Mouse (Mus musculus): ENCODE measurements at regions not wholly inside any gene's neighbourhood (a gene's known extent, or its start where the extent isn't known, plus 50 kb on each side); places are given as distances from the start of the nearest gene placed in this dataset.

DNA sequence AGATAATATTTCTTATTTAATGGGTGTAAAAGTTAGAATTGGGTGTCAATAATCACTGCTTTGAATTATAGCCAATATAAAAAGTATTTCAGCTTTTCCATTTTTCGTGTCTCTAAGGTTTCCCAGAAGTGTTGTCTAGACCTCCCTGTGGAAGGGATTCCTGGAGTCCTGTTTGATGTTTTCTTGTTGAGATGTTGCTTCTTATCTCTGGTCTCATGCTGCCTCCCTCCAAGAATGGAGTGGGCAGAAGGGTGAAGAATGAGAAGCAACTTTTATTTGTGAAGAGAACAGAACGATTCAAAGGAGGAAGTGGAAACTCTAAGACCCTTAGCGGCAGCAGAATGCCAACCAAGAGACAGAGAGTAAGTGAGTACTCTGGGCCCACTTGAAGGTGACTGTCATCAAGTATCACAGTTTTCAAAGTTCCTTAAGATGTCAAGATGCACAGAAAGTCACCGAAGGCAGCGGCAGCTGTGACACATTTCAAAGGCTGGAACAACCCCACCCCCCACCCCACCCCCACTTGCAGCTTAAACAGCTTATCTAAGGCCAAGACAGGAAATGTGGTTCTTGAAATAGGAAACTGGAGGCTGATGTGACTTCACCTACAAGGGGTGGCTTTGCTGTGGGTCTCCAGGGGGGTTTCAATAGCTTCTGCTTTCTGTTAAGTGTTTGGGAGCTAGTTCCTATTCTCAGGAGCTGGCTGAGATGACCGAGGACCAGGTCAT is 218.6 kb upstream of the Rasa1 start:
- TF ChIP-seq FOSL1 (IDR thresholded peaks at IDR 0.05; ENCODE audit: insufficient read depth, low read length, poor library complexity, severe bottlenecking) (no peak), MAX (IDR thresholded peaks at IDR 0.05) (no peak), MYOG (IDR thresholded peaks at IDR 0.05; ENCODE audit: control insufficient read depth, extremely low read depth, insufficient read length) (no peak), USF1 (IDR thresholded peaks at IDR 0.05; ENCODE audit: low read depth) (no peak), CEBPB (IDR thresholded peaks at IDR 0.05; ENCODE audit: low read depth) (no peak)
- no peaks in the 10 kb centered on the region for H3K79me2 ChIP-seq (ENCODE audit: control insufficient read depth, insufficient read depth)
- H3K79me3 ChIP-seq (ENCODE audit: low read depth) = no peaks in the 10 kb centered on the region
- H3K27me3 ChIP-seq (ENCODE audit: control insufficient read depth, insufficient read depth, insufficient read length) = no peaks in the 10 kb centered on the region
- H3K4me3 ChIP-seq (ENCODE audit: insufficient read depth, poor library complexity, severe bottlenecking) = no peak overlapping the region
- H3ac ChIP-seq (ENCODE audit: control insufficient read depth, insufficient read length, low read depth) = no peak overlapping the region
- no peaks in the 10 kb centered on the region for H3K36me3 ChIP-seq (ENCODE audit: control insufficient read depth, insufficient read depth)

DNA sequence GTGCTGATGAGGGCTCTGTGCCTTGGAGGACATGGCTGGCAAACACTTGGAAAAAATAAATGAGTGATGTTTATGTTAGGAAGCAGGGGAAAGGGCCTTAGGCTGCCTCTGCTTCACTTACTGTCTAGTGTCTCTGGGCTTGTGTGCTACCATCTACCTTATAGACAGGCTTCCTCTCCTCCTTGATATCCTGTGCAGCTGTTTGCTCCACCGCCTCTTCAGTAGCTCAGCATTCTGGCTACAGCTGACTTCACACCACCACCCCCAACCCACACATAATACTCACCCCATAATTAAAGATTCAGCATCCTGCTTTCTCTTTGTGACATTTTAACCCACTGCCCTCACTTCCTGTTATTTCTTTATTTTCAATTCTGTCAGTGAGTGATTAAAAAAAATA is 217.9 kb upstream of the Rasa1 start:
- H3K36me3 ChIP-seq (ENCODE audit: control insufficient read depth, insufficient read depth) = no peaks in the 10 kb centered on the region
- H3K79me3 ChIP-seq (ENCODE audit: low read depth) = no peaks in the 10 kb centered on the region
- H3K79me2 ChIP-seq (ENCODE audit: control insufficient read depth, insufficient read depth) = no peaks in the 10 kb centered on the region
- H3K27me3 ChIP-seq (ENCODE audit: control insufficient read depth, insufficient read depth, insufficient read length) = no peaks in the 10 kb centered on the region
- TF ChIP-seq MAX (IDR thresholded peaks at IDR 0.05) = no peak
- TF ChIP-seq MYOG (IDR thresholded peaks at IDR 0.05; ENCODE audit: control insufficient read depth, extremely low read depth, insufficient read length) = no peak
- no peak for TF ChIP-seq USF1 (IDR thresholded peaks at IDR 0.05; ENCODE audit: low read depth)
- TF ChIP-seq CTCF (IDR thresholded peaks at IDR 0.05; ENCODE audit: control insufficient read depth, insufficient read depth, insufficient read length) = no peak
- TF ChIP-seq FOSL1 (IDR thresholded peaks at IDR 0.05; ENCODE audit: insufficient read depth, low read length, poor library complexity, severe bottlenecking) = no peak
- no peak for TF ChIP-seq CEBPB (IDR thresholded peaks at IDR 0.05; ENCODE audit: low read depth)
- peak; percentile 71 for TF ChIP-seq MYOD1 (IDR thresholded peaks at IDR 0.05; ENCODE audit: control insufficient read depth, insufficient read length, low read depth)
- H3K4me3 ChIP-seq (ENCODE audit: insufficient read depth, poor library complexity, severe bottlenecking) = no peak overlapping the region
- no peak overlapping the region for H3ac ChIP-seq (ENCODE audit: control insufficient read depth, insufficient read length, low read depth)

DNA sequence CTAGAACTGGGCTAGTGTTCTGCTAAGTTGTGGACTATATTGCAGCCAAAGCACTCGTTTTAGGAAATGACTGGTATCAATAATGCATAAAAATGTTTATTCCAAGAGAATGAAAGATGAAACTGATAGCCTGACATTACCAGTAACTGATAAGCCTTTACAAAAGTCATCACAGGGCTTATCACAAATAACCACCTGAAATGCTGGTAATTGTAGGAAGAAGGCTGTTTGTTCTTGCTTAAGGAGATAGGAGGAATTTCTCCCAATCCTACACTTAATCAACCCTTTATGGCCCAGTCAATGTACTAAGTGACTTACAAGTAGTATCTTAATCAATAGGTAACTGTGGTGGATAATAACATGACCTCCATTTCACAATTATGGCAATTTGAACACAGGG is 217.1 kb upstream of the Rasa1 start:
- H3K36me3 ChIP-seq (ENCODE audit: control insufficient read depth, insufficient read depth) = no peaks in the 10 kb centered on the region
- H3K79me2 ChIP-seq (ENCODE audit: control insufficient read depth, insufficient read depth) = no peaks in the 10 kb centered on the region
- no peak overlapping the region for H3K4me3 ChIP-seq (ENCODE audit: insufficient read depth, poor library complexity, severe bottlenecking)
- no peaks in the 10 kb centered on the region for H3K79me3 ChIP-seq (ENCODE audit: low read depth)
- H3ac ChIP-seq (ENCODE audit: control insufficient read depth, insufficient read length, low read depth) = no peak overlapping the region
- H3K27me3 ChIP-seq (ENCODE audit: control insufficient read depth, insufficient read depth, insufficient read length) = no peaks in the 10 kb centered on the region
- no peak for TF ChIP-seq CEBPB (IDR thresholded peaks at IDR 0.05; ENCODE audit: low read depth)
- no peak for TF ChIP-seq MAX (IDR thresholded peaks at IDR 0.05)
- no peak for TF ChIP-seq MYOG (IDR thresholded peaks at IDR 0.05; ENCODE audit: control insufficient read depth, extremely low read depth, insufficient read length)
- TF ChIP-seq MYOD1 (IDR thresholded peaks at IDR 0.05; ENCODE audit: control insufficient read depth, insufficient read length, low read depth) = no peak
- TF ChIP-seq USF1 (IDR thresholded peaks at IDR 0.05; ENCODE audit: low read depth) = no peak
- TF ChIP-seq CTCF (IDR thresholded peaks at IDR 0.05; ENCODE audit: control insufficient read depth, insufficient read depth, insufficient read length) = no peak
- no peak for TF ChIP-seq FOSL1 (IDR thresholded peaks at IDR 0.05; ENCODE audit: insufficient read depth, low read length, poor library complexity, severe bottlenecking)

DNA sequence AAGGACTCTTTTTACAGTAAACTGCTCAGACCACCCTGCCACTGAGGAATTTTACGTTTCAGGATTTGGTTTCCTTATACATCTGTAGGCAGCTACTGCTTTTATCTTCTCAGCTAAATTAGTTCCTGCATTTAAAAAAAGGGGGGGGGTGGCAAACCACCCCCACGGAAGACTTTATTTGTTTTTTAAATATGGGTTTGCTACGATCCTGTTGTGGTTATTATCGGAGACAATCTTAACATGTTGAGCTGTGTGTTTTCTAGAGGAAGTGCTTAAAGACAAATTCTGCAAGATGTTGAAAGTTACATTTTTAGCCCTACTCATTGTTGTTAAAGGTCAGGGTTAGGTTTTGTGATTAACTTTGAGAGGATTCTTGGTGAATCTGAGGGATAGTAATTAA is 216.1 kb upstream of the Rasa1 start:
- H3K4me3 ChIP-seq (ENCODE audit: insufficient read depth, poor library complexity, severe bottlenecking) = no peak overlapping the region
- no peak overlapping the region for H3ac ChIP-seq (ENCODE audit: control insufficient read depth, insufficient read length, low read depth)
- no peaks in the 10 kb centered on the region for H3K27me3 ChIP-seq (ENCODE audit: control insufficient read depth, insufficient read depth, insufficient read length)
- H3K79me2 ChIP-seq (ENCODE audit: control insufficient read depth, insufficient read depth) = no peaks in the 10 kb centered on the region
- no peaks in the 10 kb centered on the region for H3K79me3 ChIP-seq (ENCODE audit: low read depth)
- TF ChIP-seq USF1 (IDR thresholded peaks at IDR 0.05; ENCODE audit: low read depth) = no peak
- TF ChIP-seq CEBPB (IDR thresholded peaks at IDR 0.05; ENCODE audit: low read depth) = no peak
- TF ChIP-seq MYOG (IDR thresholded peaks at IDR 0.05; ENCODE audit: control insufficient read depth, extremely low read depth, insufficient read length) = no peak
- no peak for TF ChIP-seq MYOD1 (IDR thresholded peaks at IDR 0.05; ENCODE audit: control insufficient read depth, insufficient read length, low read depth)
- TF ChIP-seq MAX (IDR thresholded peaks at IDR 0.05) = no peak
- TF ChIP-seq CTCF (IDR thresholded peaks at IDR 0.05; ENCODE audit: control insufficient read depth, insufficient read depth, insufficient read length) = no peak
- no peak for TF ChIP-seq FOSL1 (IDR thresholded peaks at IDR 0.05; ENCODE audit: insufficient read depth, low read length, poor library complexity, severe bottlenecking)
- H3K36me3 ChIP-seq (ENCODE audit: control insufficient read depth, insufficient read depth) = no peaks in the 10 kb centered on the region

DNA sequence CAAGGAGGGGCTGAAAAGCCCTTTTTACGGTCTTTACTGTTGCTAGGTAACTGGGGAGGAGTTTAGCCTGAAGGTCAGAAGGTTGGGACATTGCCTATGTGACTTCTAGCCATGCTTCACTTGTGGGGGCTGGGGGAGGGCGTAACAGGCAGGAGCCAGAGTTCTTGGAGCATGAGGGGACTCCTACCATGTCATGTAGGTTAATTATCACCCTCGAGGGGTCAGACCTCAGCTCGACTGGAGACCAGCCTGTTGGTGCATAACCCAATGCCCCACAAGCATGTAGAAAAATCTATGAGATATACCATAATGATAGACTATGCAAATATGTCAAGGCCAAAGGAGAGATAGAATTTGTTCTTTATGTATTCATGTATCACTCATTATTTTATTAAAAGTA is 215.1 kb upstream of the Rasa1 start:
- Histone ChIP-seq H3K79me2 (ENCODE audit: control insufficient read depth, insufficient read depth) (no peaks in the 10 kb centered on the region), H3K4me3 (ENCODE audit: insufficient read depth, poor library complexity, severe bottlenecking) (no peak overlapping the region), H3K27me3 (ENCODE audit: control insufficient read depth, insufficient read depth, insufficient read length) (no peaks in the 10 kb centered on the region), H3K79me3 (ENCODE audit: low read depth) (no peaks in the 10 kb centered on the region), H3ac (ENCODE audit: control insufficient read depth, insufficient read length, low read depth) (no peak overlapping the region), H3K36me3 (ENCODE audit: control insufficient read depth, insufficient read depth) (no peaks in the 10 kb centered on the region)
- TF ChIP-seq MAX (IDR thresholded peaks at IDR 0.05) = no peak
- TF ChIP-seq CEBPB (IDR thresholded peaks at IDR 0.05; ENCODE audit: low read depth) = no peak
- TF ChIP-seq MYOG (IDR thresholded peaks at IDR 0.05; ENCODE audit: control insufficient read depth, extremely low read depth, insufficient read length) = no peak
- no peak for TF ChIP-seq MYOD1 (IDR thresholded peaks at IDR 0.05; ENCODE audit: control insufficient read depth, insufficient read length, low read depth)
- TF ChIP-seq CTCF (IDR thresholded peaks at IDR 0.05; ENCODE audit: control insufficient read depth, insufficient read depth, insufficient read length) = no peak
- TF ChIP-seq FOSL1 (IDR thresholded peaks at IDR 0.05; ENCODE audit: insufficient read depth, low read length, poor library complexity, severe bottlenecking) = no peak
- TF ChIP-seq USF1 (IDR thresholded peaks at IDR 0.05; ENCODE audit: low read depth) = no peak

Measured in C2C12 (cell line).